Mouse (Mus musculus) gastrocnemius, postnatal 10 days (tissue): Measurements from ENCODE around the gene Prkd2. TPM values are rescaled to one million over a fixed set of nuclear protein-coding genes. Genes with fewer than 3 reads are reported as not detected.

ENCODE experiments used
- DNase-seq: peaks from one replicate; pipeline ENCODE4 v3.0.0; 2021; ENCODE audit warnings: mixed read lengths
- total RNA-seq, 2 experiments: library from RNA; stranded (reverse); gene quantifications; 2 replicates each; pipeline ENCODE4 v1.2.3; 2021

Gene Prkd2
- total RNA-seq, 2 experiments from 2014 or later: 9.8 to 14.0 TPM

GRCm38 (mm10) chr7:16895000-16895399 is 52.3 kb downstream of the Prkd2 start:
- peak; percentile 79 for DNase-seq

GRCm38 (mm10) chr7:16895511-16895910 is 52.8 kb downstream of the Prkd2 start:
- DNase-seq: no peak

- DNase-seq: no peak
These were observed 57.8 kb downstream of the Prkd2 start for GRCm38 (mm10) chr7:16900526-16900925.

GRCm38 (mm10) chr7:16903439-16903955 is 60.8 kb downstream of the Prkd2 start:
- DNase-seq: no peak

GRCm38 (mm10) chr7:16904120-16904675 is 61.5 kb downstream of the Prkd2 start:
- no peak for DNase-seq

GRCm38 (mm10) chr7:16905491-16906021 is 62.9 kb downstream of the Prkd2 start:
- no peak for DNase-seq

GRCm38 (mm10) chr7:16906281-16906680 is 63.6 kb downstream of the Prkd2 start, which contains the start of gene Ptgir:
Gene Ptgir, plus strand, starts transcription at chr7:16906490.
- peak; percentile 73 for DNase-seq

- no peak for DNase-seq
These were observed 64.3 kb downstream of the Prkd2 start for GRCm38 (mm10) chr7:16906889-16907559.

GRCm38 (mm10) chr7:16907842-16908241 is 65.1 kb downstream of the Prkd2 start:
- no peak for DNase-seq

GRCm38 (mm10) chr7:16908367-16908766 is 65.7 kb downstream of the Prkd2 start:
- no peak for DNase-seq

- no peak for DNase-seq
These were observed 66.2 kb downstream of the Prkd2 start for GRCm38 (mm10) chr7:16908859-16909258.

- no peak for DNase-seq
These were observed 67.2 kb downstream of the Prkd2 start for GRCm38 (mm10) chr7:16909909-16910308.

GRCm38 (mm10) chr7:16911904-16912303 is 69.2 kb downstream of the Prkd2 start:
- DNase-seq: no peak

- DNase-seq: no peak
These were observed 69.7 kb downstream of the Prkd2 start for GRCm38 (mm10) chr7:16912360-16912759.

GRCm38 (mm10) chr7:16913806-16914452 is 71.2 kb downstream of the Prkd2 start:
- peak; percentile 78 for DNase-seq

- no peak for DNase-seq
These were observed 72.0 kb downstream of the Prkd2 start for GRCm38 (mm10) chr7:16914453-16915343.

GRCm38 (mm10) chr7:16915461-16916340 is 73.0 kb downstream of the Prkd2 start:
- no peak for DNase-seq

GRCm38 (mm10) chr7:16916342-16917265 is 73.9 kb downstream of the Prkd2 start:
- no peak for DNase-seq

- DNase-seq: no peak
These were observed 74.7 kb downstream of the Prkd2 start for GRCm38 (mm10) chr7:16917447-16917846.

- no peak for DNase-seq
These were observed 75.3 kb downstream of the Prkd2 start for GRCm38 (mm10) chr7:16918014-16918413.
